Mouse (Mus musculus): ENCODE results near the gene Far2.

Gene Far2

GRCm38 (mm10) chr6:148046881-148047649 is at the start of gene Far2:
Far2 (plus strand) TSS chr6:148047259.
- DNase-seq (ENCODE audit: low spot score in 2 of 2) = no peak

- DNase-seq (ENCODE audit: low spot score in 2 of 2) = no peak
Observed at GRCm38 (mm10) chr6:148000483-148000882, 46.6 kb upstream of the Far2 start.

- no peak for DNase-seq (ENCODE audit: low spot score in 2 of 2)
Observed at GRCm38 (mm10) chr6:148001071-148001470, 46.0 kb upstream of the Far2 start.

GRCm38 (mm10) chr6:148006118-148006837 is 40.8 kb upstream of the Far2 start:
- no peak for DNase-seq (ENCODE audit: low spot score in 2 of 2)

GRCm38 (mm10) chr6:148040759-148041158 is 6.3 kb upstream of the Far2 start:
- no peak for DNase-seq (ENCODE audit: low spot score in 2 of 2)

GRCm38 (mm10) chr6:148047650-148047988 is 560 bp downstream of the Far2 start:
- no peak for DNase-seq (ENCODE audit: low spot score in 2 of 2)

- no peak for DNase-seq (ENCODE audit: low spot score in 2 of 2)
Observed at GRCm38 (mm10) chr6:148063131-148063530, 16.1 kb downstream of the Far2 start.

GRCm38 (mm10) chr6:148066267-148066666 is 19.2 kb downstream of the Far2 start:
- DNase-seq (ENCODE audit: low spot score in 2 of 2) = no peak

GRCm38 (mm10) chr6:148068786-148069185 is 21.7 kb downstream of the Far2 start:
- no peak for DNase-seq (ENCODE audit: low spot score in 2 of 2)

GRCm38 (mm10) chr6:148073599-148073998 is 26.5 kb downstream of the Far2 start:
- DNase-seq (ENCODE audit: low spot score in 2 of 2) = no peak

GRCm38 (mm10) chr6:148074211-148074864 is 27.3 kb downstream of the Far2 start:
- DNase-seq (ENCODE audit: low spot score in 2 of 2) = no peak

GRCm38 (mm10) chr6:148083864-148084263 is 36.8 kb downstream of the Far2 start:
- no peak for DNase-seq (ENCODE audit: low spot score in 2 of 2)

- no peak for DNase-seq (ENCODE audit: low spot score in 2 of 2)
Observed at GRCm38 (mm10) chr6:148084403-148084802, 37.3 kb downstream of the Far2 start.

- DNase-seq (ENCODE audit: low spot score in 2 of 2) = no peak
Observed at GRCm38 (mm10) chr6:148097039-148097438, 50.0 kb downstream of the Far2 start.

- DNase-seq (ENCODE audit: low spot score in 2 of 2) = no peak
Observed at GRCm38 (mm10) chr6:148101977-148102376, 54.9 kb downstream of the Far2 start.

- DNase-seq (ENCODE audit: low spot score in 2 of 2) = no peak
Observed at GRCm38 (mm10) chr6:148102434-148102833, 55.4 kb downstream of the Far2 start.

GRCm38 (mm10) chr6:148104212-148104611 is 57.2 kb downstream of the Far2 start:
- peak in 1 of 2 experiments; percentile 12 for DNase-seq (ENCODE audit: low spot score in 2 of 2)

GRCm38 (mm10) chr6:148105722-148106268 is 58.7 kb downstream of the Far2 start:
- no peak for DNase-seq (ENCODE audit: low spot score in 2 of 2)

- DNase-seq (ENCODE audit: low spot score in 2 of 2) = no peak
Observed at GRCm38 (mm10) chr6:148108741-148109472, 61.8 kb downstream of the Far2 start.

- no peak for DNase-seq (ENCODE audit: low spot score in 2 of 2)
Observed at GRCm38 (mm10) chr6:148110996-148111633, 64.1 kb downstream of the Far2 start.

- no peak for DNase-seq (ENCODE audit: low spot score in 2 of 2)
Observed at GRCm38 (mm10) chr6:148116371-148116770, 69.3 kb downstream of the Far2 start.

Measured in thymus, postnatal 10 days (tissue).